Mouse (Mus musculus): Measurements from ENCODE around the gene Fam104a.

- TF ChIP-seq CTCF (IDR thresholded peaks at IDR 0.05; ENCODE audit: insufficient read depth, low read depth, low read length) (no peak), POLR2A (IDR thresholded peaks at IDR 0.05; ENCODE audit: insufficient read depth, low read depth, low read length) (no peak)
Measured at GRCm38 (mm10) chr11:113698013-113698545, 14.1 kb upstream of the Fam104a start.

All from olfactory bulb, adult 2 months (tissue).